Comparison of ENCODE assay signal across 8 mouse cellular contexts in genomic region chr4:41506156-41506555, GRCm38 (mm10). TPM values are rescaled to one million over a fixed set of nuclear protein-coding genes. Genes with fewer than 3 reads are reported as not detected.
DNase-seq lines count a peak whose midpoint lies in the region; ATAC-seq lines count a peak whose summit lies in the region.

No protein-coding gene starts in this region.

- H3K9me3 ChIP-seq in erythroblast, embryonic 14.5 days (ENCODE audit: control insufficient read depth, low read length) = no peaks in the 10 kb centered on the region
- no peaks in the 10 kb centered on the region for H3K9me3 ChIP-seq in forebrain, embryonic 12.5 days
- H3K9me3 ChIP-seq in hindbrain, embryonic 11.5 days (ENCODE audit: control insufficient read depth, low read length) = no peaks in the 10 kb centered on the region
- H3K9me3 ChIP-seq in stomach, embryonic 16.5 days (replicated peaks; ENCODE audit: control insufficient read depth, low read length) = no peaks in the 10 kb centered on the region

- DNase-seq in brain, adult 2 months (ENCODE audit: low read depth, low spot score) = peak; percentile 54
- DNase-seq in hindbrain, embryonic 11.5 days (ENCODE audit: low spot score) = peak; percentile 71
- DNase-seq in left cerebral cortex, postnatal 14 days (ENCODE audit: low spot score in 2 of 2) = peak; percentile 67 to 79

- no peak for ATAC-seq in erythroblast, adult 5-6 weeks (replicated peaks; ENCODE audit: low FRiP score, poor library complexity, severe bottlenecking)
- no peak for ATAC-seq in forebrain, embryonic 12.5 days (ENCODE audit: low FRiP score)
- no peak for ATAC-seq in hindbrain, embryonic 11.5 days (ENCODE audit: low FRiP score)
- ATAC-seq in megakaryocyte progenitor cell, adult 5-6 weeks (replicated peaks; ENCODE audit: poor library complexity) = peak; percentile 40
- ATAC-seq in stomach, embryonic 16.5 days (ENCODE audit: insufficient read depth, low FRiP score) = no peak

- peak overlapping the region; percentile 51 for H3K4me3 ChIP-seq in erythroblast, embryonic 14.5 days (replicated peaks)
- H3K4me3 ChIP-seq in forebrain, embryonic 12.5 days (replicated peaks) = peak overlapping the region; percentile 53; the same call in 1 of the 2 replicates
- no peak overlapping the region for H3K4me3 ChIP-seq in hindbrain, embryonic 11.5 days (ENCODE audit: low read depth, low read length)
- H3K4me3 ChIP-seq in stomach, embryonic 16.5 days (replicated peaks; ENCODE audit: low read length) = peak overlapping the region; percentile 60; the same call in 1 of the 2 replicates

- H3K4me1 ChIP-seq in erythroblast, embryonic 14.5 days (ENCODE audit: control insufficient read depth) = peaks cover 32% of the 10 kb centered on the region
- peaks cover 36% of the 10 kb centered on the region for H3K4me1 ChIP-seq in forebrain, embryonic 12.5 days
- H3K4me1 ChIP-seq in hindbrain, embryonic 11.5 days (replicated peaks; ENCODE audit: control insufficient read depth, insufficient read depth, low read length) = peaks cover 5% of the 10 kb centered on the region; the same call in 1 of the 2 replicates
- H3K4me1 ChIP-seq in stomach, embryonic 16.5 days (ENCODE audit: control insufficient read depth, insufficient read depth, low read length) = peaks cover 14% of the 10 kb centered on the region; the same call in 1 of the 2 replicates

- intact Hi-C loops in left cerebral cortex, postnatal 14 days (cut with DNase I) = loop anchor here (5.0 kb wide), 1 partner anchor 39 kb away; the partner anchor contains the start of gene Nudt2

- H3K27ac ChIP-seq in forebrain, embryonic 12.5 days = peak overlapping the region; percentile 74
- H3K27ac ChIP-seq in hindbrain, embryonic 11.5 days (ENCODE audit: low read depth, low read length) = no peak overlapping the region
- H3K27ac ChIP-seq in stomach, embryonic 16.5 days (ENCODE audit: low read length) = no peak overlapping the region

- H3K4me2 ChIP-seq in forebrain, embryonic 12.5 days = peak overlapping the region; percentile 84
- peak overlapping the region; percentile 89; the same call in 1 of the 2 replicates for H3K4me2 ChIP-seq in hindbrain, embryonic 11.5 days (replicated peaks; ENCODE audit: low read depth, low read length)
- peak overlapping the region; percentile 95 for H3K4me2 ChIP-seq in stomach, embryonic 16.5 days (ENCODE audit: low read depth, low read length)

- no peaks in the 10 kb centered on the region for H3K36me3 ChIP-seq in erythroblast, embryonic 14.5 days (ENCODE audit: control insufficient read depth)
- no peaks in the 10 kb centered on the region for H3K36me3 ChIP-seq in forebrain, embryonic 12.5 days (replicated peaks)
- H3K36me3 ChIP-seq in hindbrain, embryonic 11.5 days (ENCODE audit: control insufficient read depth, insufficient read depth, low read length) = no peaks in the 10 kb centered on the region
- no peaks in the 10 kb centered on the region for H3K36me3 ChIP-seq in stomach, embryonic 16.5 days (ENCODE audit: control insufficient read depth, insufficient read depth, low read length)

- H3K27me3 ChIP-seq in erythroblast, embryonic 14.5 days (ENCODE audit: control insufficient read depth) = peaks cover 55% of the 10 kb centered on the region
- H3K27me3 ChIP-seq in forebrain, embryonic 12.5 days = peaks cover 43% of the 10 kb centered on the region
- peaks cover 14% of the 10 kb centered on the region; the same call in 1 of the 2 replicates for H3K27me3 ChIP-seq in hindbrain, embryonic 11.5 days (ENCODE audit: control insufficient read depth, insufficient read depth, low read length)
- 0 out of 2 replicates have a peak, but pooled peaks cover 8% of the 10 kb centered on the region for H3K27me3 ChIP-seq in stomach, embryonic 16.5 days (ENCODE audit: control insufficient read depth, insufficient read depth, low read length)

- WGBS in forebrain, embryonic 12.5 days = 9% methylated on average over 13 of the region's 13 CpGs
- 10% methylated on average over 13 of the region's 13 CpGs for WGBS in hindbrain, embryonic 11.5 days
- WGBS in stomach, embryonic 16.5 days = 13% methylated on average over 13 of the region's 13 CpGs

- no peak overlapping the region for H3K9ac ChIP-seq in forebrain, embryonic 12.5 days
- no peak overlapping the region for H3K9ac ChIP-seq in hindbrain, embryonic 11.5 days (ENCODE audit: low read depth, low read length)
- H3K9ac ChIP-seq in stomach, embryonic 16.5 days (ENCODE audit: low read length) = no peak overlapping the region

RNA-seq across cellular contexts. Expression of gene AI464131, which starts 3.3 kb away (rescaled TPM):
- polyA plus RNA-seq in erythroblast, embryonic 14.5 days (2012) = not detected in 2 replicates
- total RNA-seq in erythroblast, adult 5-6 weeks (2015; ENCODE audit: low replicate concordance) = not detected in 2 replicates
- total RNA-seq in erythroblast, adult 5-6 weeks (2017; ENCODE audit: low replicate concordance) = not detected in 2 replicates
- polyA plus RNA-seq in forebrain, embryonic 12.5 days (2016; fragmentation: Nextera tagmentation; extraction: Ambion mirVana) = 6.3 and 7.8 TPM in 2 replicates
- 8.3 and 10.9 TPM in 2 replicates for polyA plus RNA-seq in hindbrain, embryonic 11.5 days (2014; fragmentation: Nextera tagmentation; extraction: Ambion mirVana)
- total RNA-seq in left cerebral cortex, postnatal 14 days (2021) = 10 to 100 TPM; 42.6 to 44.7 TPM
- total RNA-seq in megakaryocyte progenitor cell, adult 5-6 weeks (2015) = not detected in 2 replicates
- total RNA-seq in megakaryocyte progenitor cell, adult 5-6 weeks (2017) = 0.12 TPM in 1 of 2 replicates, not detected in the other
- 7.9 and 9.6 TPM in 2 replicates for polyA plus RNA-seq in stomach, embryonic 16.5 days (2015; fragmentation: Nextera tagmentation; extraction: Ambion mirVana)

RNA-seq across cellular contexts. Expression of gene 1110017D15Rik, which starts 11.0 kb away (rescaled TPM):
- 0.11 TPM in 1 of 2 replicates, not detected in the other for polyA plus RNA-seq in erythroblast, embryonic 14.5 days (2012)
- total RNA-seq in erythroblast, adult 5-6 weeks (2015; ENCODE audit: low replicate concordance) = not detected in 2 replicates
- total RNA-seq in erythroblast, adult 5-6 weeks (2017; ENCODE audit: low replicate concordance) = not detected in 2 replicates
- 7.2 and 10.5 TPM in 2 replicates for polyA plus RNA-seq in forebrain, embryonic 12.5 days (2016; fragmentation: Nextera tagmentation; extraction: Ambion mirVana)
- 12.7 and 14.3 TPM in 2 replicates for polyA plus RNA-seq in hindbrain, embryonic 11.5 days (2014; fragmentation: Nextera tagmentation; extraction: Ambion mirVana)
- 1 to 10 TPM; 8.7 TPM for total RNA-seq in left cerebral cortex, postnatal 14 days (2021)
- total RNA-seq in megakaryocyte progenitor cell, adult 5-6 weeks (2015) = not detected in 2 replicates
- total RNA-seq in megakaryocyte progenitor cell, adult 5-6 weeks (2017) = not detected in 2 replicates
- 0.65 and 0.87 TPM in 2 replicates for polyA plus RNA-seq in stomach, embryonic 16.5 days (2015; fragmentation: Nextera tagmentation; extraction: Ambion mirVana)

RNA-seq across cellular contexts. Expression of gene Nudt2, which starts 41.2 kb away (rescaled TPM):
- polyA plus RNA-seq in erythroblast, embryonic 14.5 days (2012) = 0.55 and 1.5 TPM in 2 replicates
- 15.4 TPM in 1 of 2 replicates, not detected in the other for total RNA-seq in erythroblast, adult 5-6 weeks (2015; ENCODE audit: low replicate concordance)
- total RNA-seq in erythroblast, adult 5-6 weeks (2017; ENCODE audit: low replicate concordance) = 6.6 and 9.9 TPM in 2 replicates
- polyA plus RNA-seq in forebrain, embryonic 12.5 days (2016; fragmentation: Nextera tagmentation; extraction: Ambion mirVana) = 64.0 and 68.2 TPM in 2 replicates
- polyA plus RNA-seq in hindbrain, embryonic 11.5 days (2014; fragmentation: Nextera tagmentation; extraction: Ambion mirVana) = 67.7 and 70.3 TPM in 2 replicates
- 10 to 100 TPM; 24.5 to 31.0 TPM for total RNA-seq in left cerebral cortex, postnatal 14 days (2021)
- 28.7 and 29.6 TPM in 2 replicates for total RNA-seq in megakaryocyte progenitor cell, adult 5-6 weeks (2015)
- 23.3 and 28.1 TPM in 2 replicates for total RNA-seq in megakaryocyte progenitor cell, adult 5-6 weeks (2017)
- 49.5 and 49.6 TPM in 2 replicates for polyA plus RNA-seq in stomach, embryonic 16.5 days (2015; fragmentation: Nextera tagmentation; extraction: Ambion mirVana)

RNA-seq across cellular contexts. Expression of gene Kif24, which starts 41.5 kb away (rescaled TPM):
- 0.38 and 1.3 TPM in 2 replicates for polyA plus RNA-seq in erythroblast, embryonic 14.5 days (2012)
- 3.5 and 14.2 TPM in 2 replicates for total RNA-seq in erythroblast, adult 5-6 weeks (2015; ENCODE audit: low replicate concordance)
- total RNA-seq in erythroblast, adult 5-6 weeks (2017; ENCODE audit: low replicate concordance) = 26.0 and 32.5 TPM in 2 replicates
- polyA plus RNA-seq in forebrain, embryonic 12.5 days (2016; fragmentation: Nextera tagmentation; extraction: Ambion mirVana) = 14.3 and 17.9 TPM in 2 replicates
- polyA plus RNA-seq in hindbrain, embryonic 11.5 days (2014; fragmentation: Nextera tagmentation; extraction: Ambion mirVana) = 10.4 and 11.9 TPM in 2 replicates
- 1 to 10 TPM; 1.4 to 1.5 TPM for total RNA-seq in left cerebral cortex, postnatal 14 days (2021)
- total RNA-seq in megakaryocyte progenitor cell, adult 5-6 weeks (2015) = 18.7 and 26.8 TPM in 2 replicates
- total RNA-seq in megakaryocyte progenitor cell, adult 5-6 weeks (2017) = 14.3 and 16.2 TPM in 2 replicates
- polyA plus RNA-seq in stomach, embryonic 16.5 days (2015; fragmentation: Nextera tagmentation; extraction: Ambion mirVana) = 4.8 and 6.0 TPM in 2 replicates

Comparison
In these comparisons a context has a peak if more than half of its experiments do, and no peak if none do; other contexts are left out.
1. RNA of gene Nudt2, which starts 41.2 kb away (polyA plus RNA-seq): 67.7 to 70.3 TPM in hindbrain, embryonic 11.5 days, 64.0 to 68.2 TPM in forebrain, embryonic 12.5 days and 49.5 to 49.6 TPM in stomach, embryonic 16.5 days; 0.55 to 1.5 TPM in erythroblast, embryonic 14.5 days; every median in the first group is over 10 times any median in the second.
2. Peak in every context shown above with its lines, with median percentiles within 50 percentile points of each other: DNase-seq and H3K4me2 ChIP-seq.